Mouse (Mus musculus) induced T-regulatory cell, adult 2 months (primary cell): ENCODE data around the gene Fga.

Source experiments
- DNase-seq: peaks from one replicate; pipeline ENCODE4 v3.0.0-alpha.2; 2012; ENCODE audit warnings: low read depth

Fga gene

GRCm38 (mm10) chr3:83025475-83026301 lies at the start of gene Fga:
Gene Fga (plus strand): TSS chr3:83026076.
- DNase-seq = no peak

- DNase-seq = no peak
These were observed 45.1 kb upstream of the Fga start for GRCm38 (mm10) chr3:82980818-82981217.

- DNase-seq = no peak
These were observed 44.0 kb upstream of the Fga start for GRCm38 (mm10) chr3:82981861-82982260.

GRCm38 (mm10) chr3:82984840-82985239 lies 41.0 kb upstream of the Fga start:
- no peak for DNase-seq

- DNase-seq = no peak
These were observed 33.9 kb upstream of the Fga start for GRCm38 (mm10) chr3:82991963-82992362.

GRCm38 (mm10) chr3:82992956-82993355 lies 32.9 kb upstream of the Fga start:
- no peak for DNase-seq

GRCm38 (mm10) chr3:82995368-82995767 lies 30.5 kb upstream of the Fga start:
- no peak for DNase-seq

- no peak for DNase-seq
These were observed 29.2 kb upstream of the Fga start for GRCm38 (mm10) chr3:82996656-82997055.

- peak; percentile 81 for DNase-seq
These were observed 27.0 kb upstream of the Fga start for GRCm38 (mm10) chr3:82998772-82999463.

- DNase-seq = no peak
These were observed 25.9 kb upstream of the Fga start for GRCm38 (mm10) chr3:82999995-83000394.

- DNase-seq = peak; percentile 64
These were observed 23.7 kb upstream of the Fga start for GRCm38 (mm10) chr3:83002191-83002590.

GRCm38 (mm10) chr3:83003068-83003467 lies 22.8 kb upstream of the Fga start:
- no peak for DNase-seq

GRCm38 (mm10) chr3:83004801-83005200 lies 21.1 kb upstream of the Fga start:
- no peak for DNase-seq

GRCm38 (mm10) chr3:83007557-83007956 lies 18.3 kb upstream of the Fga start, which contains the start of gene Fgg:
Gene Fgg (plus strand): TSS chr3:83007724.
- no peak for DNase-seq

GRCm38 (mm10) chr3:83010291-83010690 lies 15.6 kb upstream of the Fga start:
- no peak for DNase-seq

GRCm38 (mm10) chr3:83011136-83011535 lies 14.7 kb upstream of the Fga start:
- no peak for DNase-seq

- DNase-seq = no peak
These were observed 14.3 kb upstream of the Fga start for GRCm38 (mm10) chr3:83011565-83011964.

- no peak for DNase-seq
These were observed 13.2 kb upstream of the Fga start for GRCm38 (mm10) chr3:83012636-83013035.

- DNase-seq = no peak
These were observed 11.9 kb upstream of the Fga start for GRCm38 (mm10) chr3:83013951-83014350.

- DNase-seq = no peak
These were observed 9.6 kb upstream of the Fga start for GRCm38 (mm10) chr3:83016236-83016635.

GRCm38 (mm10) chr3:83020387-83020786 lies 5.5 kb upstream of the Fga start:
- DNase-seq = no peak

- no peak for DNase-seq
These were observed 4.7 kb upstream of the Fga start for GRCm38 (mm10) chr3:83021176-83021575.

GRCm38 (mm10) chr3:83025036-83025435 lies 840 bp upstream of the Fga start:
- DNase-seq = no peak
